Mouse (Mus musculus) heart, adult 18-20 months (tissue): ENCODE results near the gene Apbb2. TPM values are rescaled to one million over a fixed set of nuclear protein-coding genes. Genes with fewer than 3 reads are reported as not detected.

Experiments used
- DNase-seq, 2 experiments: peaks; one replicate each; pipeline ENCODE4 v3.0.0; 2021 to 2022; ENCODE audit warnings: mixed read lengths in 1 of 2
- total RNA-seq, 2 experiments: library from RNA; stranded (reverse); gene quantifications; 2 replicates each; pipeline ENCODE4 v1.2.3; 2021

Gene Apbb2
- total RNA-seq, 2 experiments from 2014 or later, result 45.5 to 46.5 TPM

- DNase-seq, result no peak
Observed at GRCm38 (mm10) chr5:66549691-66550090, 68.9 kb downstream of the Apbb2 start.

- DNase-seq, result peak; percentile 69 to 71
Observed at GRCm38 (mm10) chr5:66546969-66547511, 71.5 kb downstream of the Apbb2 start.

GRCm38 (mm10) chr5:66545573-66546141 lies 72.9 kb downstream of the Apbb2 start:
- peak in 1 of 2 experiments; percentile 29 for DNase-seq

- peak; percentile 53 to 70 for DNase-seq
Observed at GRCm38 (mm10) chr5:66543761-66544160, 74.8 kb downstream of the Apbb2 start.

- DNase-seq, result no peak
Observed at GRCm38 (mm10) chr5:66543344-66543743, 75.2 kb downstream of the Apbb2 start.

- no peak for DNase-seq
Observed at GRCm38 (mm10) chr5:66542521-66542920, 76.1 kb downstream of the Apbb2 start.

GRCm38 (mm10) chr5:66541385-66541784 lies 77.2 kb downstream of the Apbb2 start:
- no peak for DNase-seq

- DNase-seq, result no peak
Observed at GRCm38 (mm10) chr5:66540246-66540645, 78.3 kb downstream of the Apbb2 start.

- no peak for DNase-seq
Observed at GRCm38 (mm10) chr5:66537811-66538210, 80.8 kb downstream of the Apbb2 start.

GRCm38 (mm10) chr5:66536696-66537358 lies 81.8 kb downstream of the Apbb2 start:
- no peak for DNase-seq

- no peak for DNase-seq
Observed at GRCm38 (mm10) chr5:66535566-66536236, 82.9 kb downstream of the Apbb2 start.

- DNase-seq, result no peak
Observed at GRCm38 (mm10) chr5:66533711-66534425, 84.7 kb downstream of the Apbb2 start.

GRCm38 (mm10) chr5:66532827-66533226 lies 85.8 kb downstream of the Apbb2 start:
- no peak for DNase-seq

- no peak for DNase-seq
Observed at GRCm38 (mm10) chr5:66530361-66530760, 88.2 kb downstream of the Apbb2 start.

- no peak for DNase-seq
Observed at GRCm38 (mm10) chr5:66529631-66530030, 89.0 kb downstream of the Apbb2 start.

GRCm38 (mm10) chr5:66528567-66528966 lies 90.0 kb downstream of the Apbb2 start:
- DNase-seq, result no peak

- DNase-seq, result peak; percentile 44 to 45
Observed at GRCm38 (mm10) chr5:66527090-66527489, 91.5 kb downstream of the Apbb2 start.

GRCm38 (mm10) chr5:66525002-66525401 lies 93.6 kb downstream of the Apbb2 start:
- no peak for DNase-seq

GRCm38 (mm10) chr5:66523681-66524503 lies 94.7 kb downstream of the Apbb2 start:
- peak; percentile 55 to 57 for DNase-seq

- DNase-seq, result no peak
Observed at GRCm38 (mm10) chr5:66521250-66521649, 97.3 kb downstream of the Apbb2 start.

- no peak for DNase-seq
Observed at GRCm38 (mm10) chr5:66519511-66519910, 99.1 kb downstream of the Apbb2 start.
